Mouse (Mus musculus): ENCODE measurements at regions not wholly inside any gene's neighbourhood (a gene's known extent, or its start where the extent isn't known, plus 50 kb on each side); places are given as distances from the start of the nearest gene placed in this dataset.

DNA sequence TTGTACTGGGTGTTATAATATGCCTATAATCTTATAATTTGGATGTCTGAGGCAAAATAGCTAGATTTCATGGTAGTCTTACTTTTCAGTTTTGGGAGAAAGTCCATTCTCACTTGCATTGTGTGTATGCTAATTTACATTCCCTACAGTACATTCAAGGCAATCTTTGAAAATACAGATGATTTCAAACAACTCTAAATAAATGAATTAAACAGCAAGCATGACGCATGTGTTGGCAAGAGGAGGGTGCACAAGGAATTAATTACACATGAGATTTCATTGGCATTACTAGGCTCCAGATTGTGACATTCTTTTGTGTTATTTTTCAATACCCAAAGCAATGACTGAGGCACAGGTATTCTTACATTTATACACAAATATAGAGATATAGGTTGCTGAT is 495.2 kb upstream of the Cypt12 start:
- no peak for DNase-seq (ENCODE audit: low read depth, low spot score)

DNA sequence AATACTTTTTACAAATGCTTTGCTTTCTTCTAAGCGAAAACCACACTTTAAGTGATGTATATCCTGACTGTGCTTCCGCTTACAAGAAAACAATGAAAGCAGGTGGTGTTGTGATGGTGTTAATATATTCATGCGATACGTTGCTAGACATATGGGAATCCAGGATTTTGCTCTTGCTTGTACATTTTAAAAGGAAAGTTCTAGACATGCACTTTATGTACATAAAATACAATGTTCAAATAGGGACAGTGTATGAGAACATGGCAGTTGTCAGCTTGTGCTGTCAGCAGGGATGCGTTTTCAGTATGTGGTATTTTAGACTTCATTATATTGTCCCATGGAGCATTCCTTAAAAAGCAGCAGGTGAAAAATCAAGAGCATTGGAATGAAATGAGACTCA is 487.7 kb upstream of the Cypt12 start:
- DNase-seq (ENCODE audit: low read depth, low spot score) = no peak

DNA sequence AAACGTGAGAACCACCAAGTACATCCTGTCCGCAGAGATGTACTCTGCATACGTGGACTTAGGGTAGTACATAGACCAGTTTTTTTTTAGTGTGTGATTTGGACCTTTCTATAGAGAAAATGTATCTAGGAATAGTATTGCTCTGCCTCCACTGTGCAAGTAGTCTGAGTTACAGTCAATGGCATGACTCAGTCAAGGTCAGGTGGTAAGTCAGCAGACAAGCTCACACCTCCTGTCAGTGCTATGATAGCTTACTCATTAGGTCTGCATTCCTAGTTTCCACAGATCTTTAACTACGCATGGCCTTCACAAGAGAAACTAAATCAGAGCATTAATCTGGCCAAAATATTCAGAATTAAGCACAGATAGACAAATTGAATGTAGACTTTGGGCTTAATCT is 486.8 kb upstream of the Cypt12 start:
- no peak for DNase-seq (ENCODE audit: low read depth, low spot score)

DNA sequence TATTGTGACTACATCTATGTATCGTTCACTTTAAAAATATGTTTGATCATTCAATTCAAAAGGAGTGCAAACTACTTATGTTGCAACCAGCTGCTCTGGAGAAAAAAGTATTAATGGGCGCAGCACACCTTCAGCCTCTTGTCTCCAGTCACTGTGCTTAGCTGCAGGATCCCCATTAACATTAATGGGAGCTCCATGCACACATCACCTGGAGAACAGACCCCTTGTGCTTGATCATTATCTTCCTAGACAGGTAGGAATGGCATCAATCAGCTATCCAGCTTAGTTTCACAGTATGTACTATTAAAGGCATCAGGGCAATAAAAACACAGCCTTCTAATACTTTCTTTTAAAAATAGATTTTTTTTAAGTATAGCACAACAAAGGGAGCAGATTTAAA is 474.4 kb upstream of the Cypt12 start:
- DNase-seq (ENCODE audit: low read depth, low spot score) = no peak

DNA sequence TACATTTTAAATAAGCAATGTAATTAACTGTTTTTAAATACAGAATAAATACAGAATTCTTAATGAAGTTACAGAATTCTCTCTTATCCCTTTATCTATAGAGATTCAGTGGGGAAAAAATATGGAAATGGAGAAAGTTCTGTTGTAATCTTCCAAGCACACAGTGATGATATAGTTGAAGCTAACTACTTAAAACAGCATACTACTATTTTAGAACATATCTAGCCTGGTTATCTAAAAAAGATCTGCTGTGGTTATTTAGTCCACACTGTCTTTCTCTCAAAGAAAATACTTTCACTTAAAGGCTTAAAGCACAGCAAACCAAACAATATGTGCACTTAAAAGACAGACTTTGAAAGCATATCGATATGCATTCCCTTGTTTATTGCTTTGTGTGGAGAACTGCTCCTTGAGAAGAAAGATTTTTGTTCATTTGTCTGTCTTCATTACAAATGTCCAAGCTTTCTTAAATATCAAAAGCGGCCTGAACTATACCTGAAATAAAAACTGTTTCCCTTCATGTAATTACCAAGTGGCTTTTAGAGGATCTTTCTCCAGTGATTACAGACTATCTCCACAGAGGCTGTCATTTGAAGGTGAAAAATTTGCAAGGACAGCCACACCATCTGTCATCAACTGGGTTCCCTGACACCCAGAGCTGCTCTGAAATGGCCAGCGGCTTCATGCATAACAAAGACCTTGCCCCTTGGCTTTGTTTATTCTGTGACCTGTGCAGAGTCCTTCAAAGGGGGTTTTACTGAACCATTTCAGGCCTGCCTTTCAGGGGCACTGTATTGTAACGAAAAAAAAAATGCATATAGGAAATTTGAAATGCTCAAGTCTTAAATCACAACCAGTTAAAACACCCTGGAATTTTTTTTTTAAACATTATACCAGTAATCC is 458.7 kb upstream of the Cypt12 start:
- peak; percentile 59 for DNase-seq (ENCODE audit: low read depth, low spot score)

DNA sequence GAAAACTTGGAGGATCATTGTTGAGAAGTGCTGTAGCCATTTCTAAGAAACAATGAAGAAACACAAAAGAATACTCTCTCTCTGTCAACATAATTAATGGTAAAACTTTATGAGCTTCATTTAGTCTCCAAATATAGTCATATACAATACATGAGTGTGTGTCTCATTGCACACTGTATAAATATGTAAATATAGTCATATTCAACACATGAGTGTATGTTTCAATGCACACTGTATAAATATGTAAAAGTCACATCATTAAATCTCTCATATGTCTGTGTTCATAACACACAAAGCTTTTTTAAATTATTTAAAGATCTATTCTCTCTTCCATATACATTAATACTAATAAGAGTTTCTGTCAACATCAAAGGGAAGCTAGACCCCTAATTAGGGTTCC is 457.6 kb upstream of the Cypt12 start:
- DNase-seq (ENCODE audit: low read depth, low spot score) = no peak

DNA sequence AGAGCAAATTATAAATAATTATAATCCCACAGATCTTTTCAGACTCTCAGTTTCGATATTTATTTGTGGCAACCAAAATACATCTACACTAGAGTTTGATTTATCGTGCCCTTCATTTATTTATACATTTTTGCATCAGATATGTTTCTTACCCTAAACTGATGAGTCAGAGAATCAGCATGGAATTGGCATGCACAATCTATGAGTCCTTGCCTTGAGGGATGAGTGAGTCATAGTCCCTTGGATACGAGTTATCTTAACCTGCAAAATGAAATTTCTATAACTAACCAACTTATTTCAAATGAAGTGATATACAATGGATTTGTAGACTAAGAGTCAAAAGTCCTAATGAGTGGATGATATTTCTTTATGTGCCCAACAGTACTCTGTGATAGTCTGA is 449.9 kb upstream of the Cypt12 start:
- no peak for DNase-seq (ENCODE audit: low read depth, low spot score)

DNA sequence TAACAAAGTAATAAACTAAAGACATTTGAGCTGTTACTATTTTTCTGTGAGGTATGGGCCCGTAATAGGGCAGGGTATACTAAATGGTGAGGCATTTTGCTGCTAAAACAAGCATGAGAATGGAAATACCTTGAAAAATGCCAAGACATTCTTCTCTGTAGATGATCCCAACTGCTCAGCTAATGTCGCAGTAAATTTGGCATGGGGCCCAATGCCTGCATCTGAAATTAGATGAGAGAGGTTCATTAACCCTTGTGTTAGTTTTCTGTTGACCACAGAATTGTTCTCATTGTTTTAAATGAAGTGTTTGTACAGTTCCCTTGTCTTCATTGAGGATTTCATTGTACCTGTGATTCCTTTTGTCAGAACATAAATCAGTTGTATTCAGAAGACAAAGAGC is 446.7 kb upstream of the Cypt12 start:
- no peak for DNase-seq (ENCODE audit: low read depth, low spot score)

DNA sequence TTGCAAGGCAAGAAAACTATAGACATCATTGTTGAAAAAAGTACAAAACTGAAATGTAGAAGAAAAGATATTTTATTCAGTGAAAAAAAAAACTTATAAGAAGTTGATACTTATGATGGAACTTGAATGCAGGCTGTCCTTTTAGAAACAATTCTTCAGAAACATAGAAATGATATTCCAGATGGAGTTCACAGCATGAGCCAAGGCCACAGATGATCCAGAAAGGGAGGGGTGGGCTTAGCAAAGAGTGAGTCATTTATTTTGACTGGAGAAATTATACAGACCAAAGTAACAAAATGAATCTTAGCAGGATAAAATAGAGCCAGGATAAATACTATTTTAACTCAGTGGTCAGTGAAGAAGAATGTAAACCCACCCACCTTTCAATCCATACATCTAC is 406.9 kb upstream of the Cypt12 start:
- DNase-seq (ENCODE audit: low read depth, low spot score) = no peak

DNA sequence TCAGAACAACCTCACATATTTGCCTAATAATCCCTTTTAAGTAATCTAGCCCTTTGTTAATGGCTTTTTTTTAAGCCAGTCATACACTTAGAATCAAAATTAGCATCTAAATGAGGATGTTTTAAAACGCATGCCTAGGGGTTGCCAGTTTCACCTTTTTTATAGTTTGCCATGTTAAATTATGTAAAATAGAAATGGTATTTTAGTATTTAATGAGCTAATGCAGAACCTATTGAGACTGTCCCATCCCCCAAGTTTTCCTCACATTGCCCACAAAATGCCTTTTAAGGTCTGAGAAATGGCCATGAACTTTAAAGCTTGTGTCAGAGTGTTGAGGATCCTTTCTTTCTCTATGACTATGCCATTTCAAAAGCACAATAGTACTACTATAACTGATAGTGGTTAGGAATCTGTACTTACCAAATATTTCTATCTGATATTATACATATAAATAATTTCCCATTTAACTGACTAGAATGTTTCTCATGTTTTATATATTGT is 400.6 kb upstream of the Cypt12 start:
- no peak for DNase-seq (ENCODE audit: low read depth, low spot score)

DNA sequence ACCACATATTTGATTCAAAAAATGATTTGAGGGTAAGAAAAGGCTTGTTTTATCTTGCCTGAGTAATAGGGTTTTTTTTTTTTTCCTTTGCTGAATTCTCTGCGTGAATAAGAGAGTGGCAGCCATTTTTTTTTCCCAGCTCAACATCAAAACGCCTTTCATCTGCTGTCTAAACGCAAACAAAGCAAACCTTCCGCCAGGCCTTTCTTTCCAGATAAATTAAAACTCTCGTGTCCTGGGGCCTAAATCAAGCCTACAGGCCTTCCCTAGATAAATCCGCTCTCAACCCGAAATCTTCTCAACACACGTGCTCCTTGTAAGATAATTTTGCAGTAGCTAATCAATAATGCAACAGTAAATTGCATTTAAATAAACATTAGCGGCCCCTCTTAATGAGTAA is 365.7 kb upstream of the Cypt12 start:
- DNase-seq (ENCODE audit: low read depth, low spot score) = no peak

DNA sequence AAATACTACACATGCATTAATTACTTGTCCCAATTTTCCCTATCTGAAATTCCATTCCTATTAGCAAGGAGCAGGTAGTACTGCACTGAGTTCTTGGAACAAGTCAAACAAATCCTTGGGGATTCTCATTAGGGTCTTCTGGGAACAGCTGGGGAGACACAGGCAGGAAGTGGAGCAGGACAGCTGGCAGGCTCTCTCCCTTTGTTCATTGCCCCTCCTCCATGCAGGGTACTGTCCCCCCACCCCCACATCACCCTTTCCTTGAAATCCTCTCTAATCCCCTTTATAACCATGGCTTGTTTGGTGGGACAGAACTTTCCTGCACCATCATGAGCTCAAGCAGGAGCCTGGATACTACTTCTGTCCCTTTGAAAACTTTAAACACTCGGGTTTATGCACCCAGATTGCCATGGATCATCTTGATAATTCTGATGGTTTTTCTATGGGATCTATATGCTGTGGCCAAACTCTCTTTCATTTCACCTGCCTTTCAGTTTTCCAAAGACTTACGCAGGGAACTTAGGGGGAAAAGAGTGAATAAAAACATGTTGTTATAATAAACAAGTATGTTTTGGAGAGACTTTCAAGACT is 358.2 kb upstream of the Cypt12 start:
- no peak for DNase-seq (ENCODE audit: low read depth, low spot score)

DNA sequence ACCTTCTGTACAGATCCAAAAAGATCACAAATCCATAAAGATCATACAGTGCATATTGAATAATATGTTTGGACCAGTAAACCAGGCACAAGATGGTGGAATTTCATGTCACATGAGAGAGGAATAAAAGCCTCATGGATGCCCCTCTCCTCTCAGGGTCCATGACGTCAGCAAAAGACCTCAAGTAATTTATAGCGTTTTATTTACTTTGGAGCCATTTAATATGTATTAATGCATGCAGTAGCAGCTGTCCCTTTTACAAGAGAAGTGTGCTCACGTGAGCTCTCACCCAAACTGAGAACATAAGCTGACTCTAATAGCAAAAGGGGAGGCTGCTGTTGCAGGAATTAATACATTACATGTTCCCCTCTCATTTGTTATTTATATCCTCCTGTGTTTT is 355.7 kb upstream of the Cypt12 start:
- DNase-seq (ENCODE audit: low read depth, low spot score) = no peak

DNA sequence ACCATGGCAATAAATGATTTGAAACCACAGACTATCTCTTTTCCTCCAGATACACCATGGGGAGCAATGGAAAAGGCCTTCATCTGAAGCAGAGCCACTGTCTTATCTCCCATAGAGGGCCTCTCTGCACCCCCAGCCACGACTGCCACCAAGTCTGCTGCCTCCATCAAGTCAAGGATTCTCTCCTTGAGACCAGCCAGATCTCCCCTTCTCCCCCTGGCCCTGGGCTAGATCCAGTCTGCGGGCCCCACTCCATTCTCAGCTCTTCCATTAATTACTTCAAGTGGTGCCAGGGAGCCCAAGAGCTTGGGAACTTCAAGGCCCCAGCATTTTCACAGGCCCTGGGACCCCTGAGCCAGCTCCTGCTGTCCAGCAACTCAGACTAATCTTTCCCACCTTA is 351.8 kb upstream of the Cypt12 start:
- DNase-seq (ENCODE audit: low read depth, low spot score) = no peak

DNA sequence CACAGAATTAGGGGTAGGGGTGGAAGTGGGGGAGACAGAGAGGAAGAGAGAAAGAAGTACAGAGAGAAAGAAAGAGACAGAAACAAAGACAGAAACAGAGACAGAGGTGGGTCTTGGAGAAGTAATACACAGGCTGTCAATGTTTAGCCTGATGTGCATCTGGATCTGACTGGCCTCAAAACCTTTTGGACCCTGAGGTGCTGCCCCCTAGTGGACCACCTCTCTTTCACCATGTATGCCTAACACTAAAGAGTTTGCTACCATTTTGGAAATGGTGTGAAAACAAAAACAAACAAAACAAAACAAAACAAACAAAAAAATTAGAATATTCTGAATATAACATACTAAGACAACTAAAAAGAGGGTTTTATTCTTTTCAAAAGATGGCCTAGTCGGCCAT is 334.7 kb upstream of the Cypt12 start:
- peak; percentile 63 for DNase-seq (ENCODE audit: low read depth, low spot score)

DNA sequence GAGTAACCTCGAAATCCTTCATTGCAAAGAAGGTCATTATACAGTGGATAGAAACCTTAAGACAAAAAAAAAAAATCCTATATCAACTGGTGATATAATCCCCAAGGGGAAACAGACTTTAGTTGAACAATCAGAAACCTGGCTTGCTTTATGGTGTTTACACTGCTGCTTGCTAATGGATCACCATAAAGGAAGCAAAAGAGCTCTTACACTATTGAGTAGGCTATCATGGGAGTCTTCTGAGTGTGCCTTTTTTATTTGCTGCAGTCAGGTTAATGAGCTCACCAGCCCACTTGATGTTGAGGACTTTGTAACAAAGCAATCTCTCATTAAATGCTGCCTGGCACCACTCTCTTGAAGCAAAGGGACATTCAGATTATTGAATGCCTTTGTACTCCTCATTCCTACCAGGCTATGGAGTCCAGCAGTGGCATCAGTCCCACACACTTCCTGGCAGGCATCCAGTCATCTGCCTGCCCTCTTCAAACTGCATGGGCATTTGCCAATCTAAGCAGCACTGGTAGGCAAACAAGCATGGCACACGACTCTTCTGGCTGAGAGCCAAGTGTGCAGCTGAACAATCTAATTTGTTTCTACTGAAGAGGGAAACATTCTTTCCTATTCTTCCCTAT is 331.7 kb upstream of the Cypt12 start:
- no peak for DNase-seq (ENCODE audit: low read depth, low spot score)

DNA sequence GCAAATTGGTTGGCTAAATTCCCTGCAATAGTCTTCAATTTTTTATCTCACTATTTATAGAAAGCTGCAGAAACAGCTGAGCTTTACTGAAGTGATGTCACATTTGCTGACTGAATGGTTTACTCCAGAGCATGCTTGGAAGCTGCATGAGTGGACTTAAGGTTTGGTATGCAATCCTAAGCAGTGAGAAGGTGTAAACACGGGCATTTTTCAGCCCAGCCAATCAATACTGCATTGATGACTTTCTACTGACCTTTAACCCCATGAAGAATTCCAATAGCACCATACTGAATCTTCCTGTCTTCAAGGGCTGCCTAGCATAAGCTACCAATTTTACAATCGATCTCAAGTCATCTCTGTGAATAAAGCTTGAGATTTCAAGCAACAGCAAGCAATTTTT is 328.7 kb upstream of the Cypt12 start:
- no peak for DNase-seq (ENCODE audit: low read depth, low spot score)

DNA sequence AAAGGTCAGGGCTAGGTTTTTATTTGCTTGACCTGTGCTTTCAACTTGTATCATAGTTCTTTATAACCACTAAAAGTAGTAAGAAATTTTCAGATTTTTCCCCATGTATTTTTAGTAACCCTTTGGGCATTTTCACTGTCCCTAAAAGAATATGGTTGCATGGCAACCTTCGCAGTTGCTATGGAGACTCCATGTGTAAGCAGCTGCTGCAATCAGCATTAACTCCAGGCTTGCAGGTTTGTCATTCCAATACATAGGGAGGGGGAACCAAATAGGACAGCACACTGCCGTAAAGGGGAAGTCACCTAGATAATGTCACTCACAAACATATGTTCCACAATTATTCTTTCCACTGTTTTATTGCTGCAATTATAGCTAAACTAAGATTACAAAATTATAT is 328.3 kb upstream of the Cypt12 start:
- DNase-seq (ENCODE audit: low read depth, low spot score) = no peak

DNA sequence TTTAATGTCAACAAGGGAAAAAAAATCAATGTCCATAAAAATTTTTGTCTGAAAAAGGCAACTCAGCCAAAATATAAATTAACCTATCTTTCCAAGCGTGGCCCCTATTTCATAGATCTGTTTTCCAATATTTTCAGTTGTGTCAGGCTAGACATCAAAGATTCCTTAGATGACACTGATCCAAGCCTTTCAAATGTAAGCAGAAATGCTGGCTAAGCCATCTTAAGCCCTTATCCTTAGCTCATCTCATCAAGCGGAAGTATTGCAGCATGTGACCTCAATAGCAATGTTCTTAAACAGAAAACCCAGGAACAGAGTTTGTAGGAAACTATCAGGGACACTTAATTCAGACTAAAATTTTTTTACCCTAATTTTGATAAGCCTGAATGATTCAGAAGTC is 327.8 kb upstream of the Cypt12 start:
- DNase-seq (ENCODE audit: low read depth, low spot score) = no peak

DNA sequence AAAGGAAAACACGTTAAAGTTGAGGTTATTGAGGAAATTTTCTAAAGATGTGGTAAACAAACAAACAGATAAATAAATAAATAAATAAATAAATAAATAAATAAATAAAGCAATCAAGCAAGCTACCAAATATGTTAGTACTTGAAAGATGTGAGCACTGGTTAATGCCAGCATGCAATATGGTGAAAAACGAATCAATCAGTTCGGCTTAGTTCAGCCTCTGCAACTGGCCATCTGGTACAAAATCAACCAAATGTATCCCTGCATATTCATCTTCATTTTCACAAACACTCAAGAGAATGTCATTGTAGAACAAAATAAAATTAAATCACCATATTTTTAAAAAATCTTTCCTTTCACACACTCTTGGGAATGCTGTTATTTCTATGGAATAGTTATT is 315.7 kb upstream of the Cypt12 start:
- DNase-seq (ENCODE audit: low read depth, low spot score) = no peak

DNA sequence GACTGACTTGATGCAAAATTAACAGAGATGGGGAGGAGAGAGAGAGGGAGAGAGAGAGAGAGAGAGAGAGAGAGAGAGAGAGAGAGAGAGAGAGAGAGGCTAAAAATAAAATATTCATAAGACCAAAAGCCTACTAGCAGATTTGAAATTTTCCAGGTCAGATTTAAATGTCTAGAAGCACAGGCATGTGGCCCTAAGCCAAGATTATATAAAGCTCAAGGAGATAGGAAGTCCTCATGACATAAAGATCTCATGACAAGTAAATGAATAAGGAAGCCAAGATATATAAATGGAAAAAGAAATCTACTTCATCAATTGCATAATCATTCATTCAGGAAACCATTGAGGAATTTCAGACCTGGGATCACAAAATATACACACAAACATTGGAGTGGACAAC is 311.9 kb upstream of the Cypt12 start:
- no peak for DNase-seq (ENCODE audit: low read depth, low spot score)

DNA sequence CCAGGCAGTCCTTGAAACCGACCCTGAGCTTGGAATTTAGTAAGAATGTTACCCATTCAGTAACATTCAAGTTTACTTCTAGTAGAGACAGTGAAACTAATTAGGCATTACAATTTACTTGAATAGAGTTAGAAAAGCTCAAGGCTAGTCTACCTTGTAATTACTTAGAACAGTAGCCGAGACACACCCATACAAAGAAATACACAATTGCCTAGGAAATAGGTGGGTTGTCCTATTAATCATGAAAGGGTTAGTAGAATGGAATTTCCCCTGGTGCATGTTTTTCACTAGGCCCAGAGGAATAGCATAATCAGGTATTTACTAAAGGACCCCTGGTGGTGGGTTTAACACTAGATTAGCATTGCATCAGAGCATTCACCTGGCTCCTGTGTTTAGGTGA is 288.2 kb upstream of the Cypt12 start:
- DNase-seq (ENCODE audit: low read depth, low spot score) = peak; percentile 59

DNA sequence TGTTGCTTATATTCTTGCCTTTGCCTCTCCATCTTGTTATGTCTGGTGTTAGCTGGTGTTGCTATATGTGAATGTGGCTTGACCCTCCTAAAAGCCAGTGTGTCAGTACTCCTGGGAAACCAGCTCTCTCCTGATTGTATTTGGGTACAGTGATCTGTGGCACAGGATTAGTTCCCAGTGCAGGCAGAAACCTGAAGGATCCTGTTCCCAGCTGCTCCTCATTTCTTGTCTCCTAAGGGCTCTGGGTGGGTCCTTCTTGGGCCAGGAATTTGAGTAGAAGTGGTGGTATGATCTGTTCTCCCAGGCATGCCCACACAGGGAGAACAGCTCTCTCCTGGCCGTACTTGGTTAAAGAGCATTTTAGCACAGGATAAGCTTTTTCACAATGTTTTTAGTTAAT is 286.2 kb upstream of the Cypt12 start:
- DNase-seq (ENCODE audit: low read depth, low spot score) = no peak

Measured in ES-CJ7 (cell line).